Mouse (Mus musculus) Muller cell, postnatal 12 days (primary cell): ENCODE measurements at regions not wholly inside any gene's neighbourhood (a gene's known extent, or its start where the extent isn't known, plus 50 kb on each side); places are given as distances from the start of the nearest gene placed in this dataset.
"Not testable (repeated sequence)": the region's sequence is repeated elsewhere in the genome, so short reads cannot be mapped to it uniquely, and the experiment has no call there.

ENCODE experiments used
- DNase-seq: peaks from one replicate; pipeline ENCODE4 v3.0.0-alpha.2; 2015; ENCODE audit errors: inconsistent ontology term

GRCm38 (mm10) chr7:88680849-88681248, 250.8 kb downstream of the Rab38 start:
- DNase-seq: no peak

- DNase-seq: not testable (repeated sequence)
Observed at GRCm38 (mm10) chr7:88721031-88721430, 291.0 kb downstream of the Rab38 start.

- no peak for DNase-seq
Observed at GRCm38 (mm10) chr7:88734506-88734905, 304.4 kb downstream of the Rab38 start.

GRCm38 (mm10) chr7:88735768-88736167, 305.7 kb downstream of the Rab38 start:
- DNase-seq: no peak

GRCm38 (mm10) chr7:88777371-88777770, 347.3 kb downstream of the Rab38 start:
- DNase-seq: peak; percentile 55

GRCm38 (mm10) chr7:88782906-88783305, 352.8 kb downstream of the Rab38 start:
- DNase-seq: no peak

- no peak for DNase-seq
Observed at GRCm38 (mm10) chr7:88808175-88808574, 378.1 kb downstream of the Rab38 start.

- DNase-seq: no peak
Observed at GRCm38 (mm10) chr7:88810170-88810569, 380.1 kb downstream of the Rab38 start.

- DNase-seq: no peak
Observed at GRCm38 (mm10) chr7:88820204-88820603, 390.1 kb downstream of the Rab38 start.

GRCm38 (mm10) chr7:88826498-88826897, 396.4 kb downstream of the Rab38 start:
- no peak for DNase-seq

- DNase-seq: peak; percentile 12
Observed at GRCm38 (mm10) chr7:88847946-88848524, 418.0 kb downstream of the Rab38 start.
